Mouse (Mus musculus): ENCODE data around the gene Wdr59. TPM values are rescaled to one million over a fixed set of nuclear protein-coding genes. Genes with fewer than 3 reads are reported as not detected.

Wdr59 gene
- polyA plus RNA-seq, 1 experiment from 2014 or later: 6.7 TPM

DNA sequence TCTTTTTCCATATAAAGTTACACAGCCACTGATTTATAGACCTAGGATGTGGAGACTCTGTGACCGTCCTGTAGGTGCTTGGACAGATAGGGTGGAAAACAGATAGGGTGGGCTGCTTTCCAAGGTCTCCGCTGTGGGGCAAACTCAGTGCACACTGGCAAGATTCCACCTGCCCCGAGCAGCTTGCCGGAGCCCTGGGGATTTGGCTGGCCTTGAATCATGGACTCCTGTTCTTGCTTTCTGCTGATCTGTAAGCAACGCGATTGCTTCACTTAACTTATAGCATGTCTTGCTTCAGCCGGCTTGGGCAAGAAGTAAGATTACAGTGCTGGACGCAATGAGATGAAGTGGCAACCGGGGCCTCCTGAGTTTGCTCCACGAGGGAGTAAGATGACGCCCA, 97.7 kb downstream of the Wdr59 start:
- Histone ChIP-seq H3K9me3 (no peaks in the 10 kb centered on the region), H3K36me3 (no peaks in the 10 kb centered on the region), H3K4me3 (replicated peaks) (no peak overlapping the region), H3K4me2 (replicated peaks) (no peak overlapping the region), H3K4me1 (replicated peaks) (no peaks in the 10 kb centered on the region), H3K27me3 (no peaks in the 10 kb centered on the region), H3K27ac (no peak overlapping the region), H3K9ac (replicated peaks) (no peak overlapping the region)
- 91% methylated on average over 11 of the region's 11 CpGs for WGBS
- no peak for ATAC-seq

- no peaks in the 10 kb centered on the region for H3K36me3 ChIP-seq
- ATAC-seq: no peak
- H3K9me3 ChIP-seq: no peaks in the 10 kb centered on the region
- no peaks in the 10 kb centered on the region for H3K4me1 ChIP-seq (replicated peaks)
- H3K27ac ChIP-seq: no peak overlapping the region
- no peak overlapping the region for H3K9ac ChIP-seq (replicated peaks)
- WGBS: 84% methylated on average over 2 of the region's 2 CpGs
- no peaks in the 10 kb centered on the region for H3K27me3 ChIP-seq
- no peak overlapping the region for H3K4me3 ChIP-seq (replicated peaks)
- no peak overlapping the region for H3K4me2 ChIP-seq (replicated peaks)
These were observed 99.3 kb downstream of the Wdr59 start for GRCm38 (mm10) chr8:111422614-111423013.

GRCm38 (mm10) chr8:111419171-111419570, 102.7 kb downstream of the Wdr59 start:
- no peaks in the 10 kb centered on the region for H3K9me3 ChIP-seq
- H3K36me3 ChIP-seq: no peaks in the 10 kb centered on the region
- H3K4me3 ChIP-seq (replicated peaks): no peak overlapping the region
- no peak overlapping the region for H3K27ac ChIP-seq
- no peaks in the 10 kb centered on the region for H3K27me3 ChIP-seq
- H3K4me2 ChIP-seq (replicated peaks): no peak overlapping the region
- ATAC-seq: no peak
- 79% methylated on average over 3 of the region's 3 CpGs for WGBS
- no peaks in the 10 kb centered on the region for H3K4me1 ChIP-seq (replicated peaks)
- H3K9ac ChIP-seq (replicated peaks): no peak overlapping the region

- Histone ChIP-seq H3K4me2 (replicated peaks) (no peak overlapping the region), H3K4me3 (replicated peaks) (no peak overlapping the region), H3K9me3 (no peaks in the 10 kb centered on the region), H3K27me3 (no peaks in the 10 kb centered on the region), H3K36me3 (no peaks in the 10 kb centered on the region), H3K9ac (replicated peaks) (no peak overlapping the region), H3K27ac (no peak overlapping the region), H3K4me1 (replicated peaks) (no peaks in the 10 kb centered on the region)
- no peak for ATAC-seq
- 31% methylated on average over 9 of the region's 9 CpGs for WGBS
These were observed 103.3 kb downstream of the Wdr59 start for GRCm38 (mm10) chr8:111418601-111419000.

DNA sequence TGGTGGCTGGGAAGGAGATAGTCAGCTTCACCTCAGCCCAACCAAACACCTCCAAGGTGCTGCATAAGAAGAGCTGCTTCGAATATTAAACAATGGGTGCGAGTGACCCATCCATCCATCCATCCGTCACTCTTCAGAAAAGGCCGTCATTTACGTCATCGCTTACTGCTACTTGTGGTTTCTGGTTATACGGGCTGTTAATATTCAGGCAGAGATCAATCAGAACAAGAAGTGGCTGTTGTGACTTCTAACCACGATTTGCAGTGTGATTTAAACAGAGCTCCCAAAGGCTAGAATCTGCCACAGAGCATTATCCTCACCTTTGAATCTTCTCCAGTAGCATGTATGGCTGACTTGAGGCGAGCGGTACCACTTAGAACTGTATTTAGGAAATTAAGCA, 104.7 kb downstream of the Wdr59 start:
- no peak overlapping the region for H3K9ac ChIP-seq (replicated peaks)
- H3K9me3 ChIP-seq: no peaks in the 10 kb centered on the region
- WGBS: 88% methylated on average over 10 of the region's 10 CpGs
- no peak overlapping the region for H3K4me2 ChIP-seq (replicated peaks)
- no peaks in the 10 kb centered on the region for H3K4me1 ChIP-seq (replicated peaks)
- ATAC-seq: no peak
- H3K27ac ChIP-seq: no peak overlapping the region
- H3K27me3 ChIP-seq: no peaks in the 10 kb centered on the region
- H3K4me3 ChIP-seq (replicated peaks): no peak overlapping the region
- H3K36me3 ChIP-seq: no peaks in the 10 kb centered on the region

DNA sequence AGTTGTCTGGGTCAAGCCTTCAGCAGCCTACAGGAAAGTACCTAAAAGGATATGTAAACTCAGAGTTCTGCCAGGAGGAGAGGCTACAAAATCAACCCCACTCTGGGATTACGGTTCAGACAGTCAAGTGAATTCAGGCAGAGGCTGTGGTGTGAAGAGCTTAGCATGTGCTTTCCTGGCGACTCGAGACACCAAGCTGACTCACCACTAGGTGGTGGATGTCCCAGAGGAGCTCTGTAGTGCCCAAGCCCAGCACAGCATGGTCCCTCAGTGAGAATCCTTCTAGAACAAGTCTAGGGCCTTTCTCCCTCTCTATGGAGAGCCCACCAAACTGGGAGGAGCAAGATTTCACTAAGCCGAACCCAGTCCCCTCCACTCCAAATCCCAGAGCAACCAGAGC, 118.5 kb downstream of the Wdr59 start:
- Histone ChIP-seq H3K9ac (replicated peaks) (no peak overlapping the region), H3K9me3 (no peaks in the 10 kb centered on the region), H3K27ac (no peak overlapping the region), H3K4me2 (replicated peaks) (no peak overlapping the region), H3K4me3 (replicated peaks) (no peak overlapping the region), H3K27me3 (no peaks in the 10 kb centered on the region), H3K4me1 (replicated peaks) (no peaks in the 10 kb centered on the region), H3K36me3 (no peaks in the 10 kb centered on the region)
- no peak for ATAC-seq
- WGBS: 50% methylated on average over 4 of the region's 4 CpGs

Small RNA genes lying within 50 kb of the gene (microRNA-seq; reads per million reads assigned to microRNA genes)
- not detected for gene Mir1957b

Other genes starting within 250 kb of the Wdr59 start
- gene Rfwd3, start 221.9 kb downstream of the Wdr59 start, polyA plus RNA-seq (2015; fragmentation: Nextera tagmentation; extraction: Ambion mirVana): 36.3 and 37.5 TPM in 2 replicates
- 0.32 and 0.38 TPM in 2 replicates for gene Mlkl, start 183.9 kb downstream of the Wdr59 start, polyA plus RNA-seq (2015; fragmentation: Nextera tagmentation; extraction: Ambion mirVana)
- gene Fa2h, start 128.3 kb downstream of the Wdr59 start, polyA plus RNA-seq (2015; fragmentation: Nextera tagmentation; extraction: Ambion mirVana): 0.08 TPM in 1 of 2 replicates, not detected in the other
- 62.4 and 80.7 TPM in 2 replicates for gene Znrf1, start 14.0 kb upstream of the Wdr59 start, polyA plus RNA-seq (2015; fragmentation: Nextera tagmentation; extraction: Ambion mirVana)
- 0.39 and 0.50 TPM in 2 replicates for gene Ldhd, start 108.3 kb upstream of the Wdr59 start, polyA plus RNA-seq (2015; fragmentation: Nextera tagmentation; extraction: Ambion mirVana)
- gene Zfp1, start 121.3 kb upstream of the Wdr59 start, polyA plus RNA-seq (2015; fragmentation: Nextera tagmentation; extraction: Ambion mirVana): 28.8 and 29.2 TPM in 2 replicates
- 1.6 and 2.2 TPM in 2 replicates for gene Ctrb1, start 168.9 kb upstream of the Wdr59 start, polyA plus RNA-seq (2015; fragmentation: Nextera tagmentation; extraction: Ambion mirVana)
- gene Bcar1, start 221.7 kb upstream of the Wdr59 start, polyA plus RNA-seq (2015; fragmentation: Nextera tagmentation; extraction: Ambion mirVana): 48.7 and 55.0 TPM in 2 replicates